Mouse (Mus musculus) CD8-positive naive resting alpha-beta T cell, adult 2 months (primary cell): ENCODE results near the gene Itk.
A peak's percentile ranks its signal among the peaks of the same experiment; 100 is the strongest.
"Not testable (repeated sequence)": the region's sequence is repeated elsewhere in the genome, so short reads cannot be mapped to it uniquely, and the experiment has no call there.

Source experiments
- DNase-seq, 2 experiments: peaks; one replicate each; pipeline ENCODE4 v3.0.0; 2022; ENCODE audit warnings: low read depth in 2 of 2, low spot score in 2 of 2

Itk gene

DNA sequence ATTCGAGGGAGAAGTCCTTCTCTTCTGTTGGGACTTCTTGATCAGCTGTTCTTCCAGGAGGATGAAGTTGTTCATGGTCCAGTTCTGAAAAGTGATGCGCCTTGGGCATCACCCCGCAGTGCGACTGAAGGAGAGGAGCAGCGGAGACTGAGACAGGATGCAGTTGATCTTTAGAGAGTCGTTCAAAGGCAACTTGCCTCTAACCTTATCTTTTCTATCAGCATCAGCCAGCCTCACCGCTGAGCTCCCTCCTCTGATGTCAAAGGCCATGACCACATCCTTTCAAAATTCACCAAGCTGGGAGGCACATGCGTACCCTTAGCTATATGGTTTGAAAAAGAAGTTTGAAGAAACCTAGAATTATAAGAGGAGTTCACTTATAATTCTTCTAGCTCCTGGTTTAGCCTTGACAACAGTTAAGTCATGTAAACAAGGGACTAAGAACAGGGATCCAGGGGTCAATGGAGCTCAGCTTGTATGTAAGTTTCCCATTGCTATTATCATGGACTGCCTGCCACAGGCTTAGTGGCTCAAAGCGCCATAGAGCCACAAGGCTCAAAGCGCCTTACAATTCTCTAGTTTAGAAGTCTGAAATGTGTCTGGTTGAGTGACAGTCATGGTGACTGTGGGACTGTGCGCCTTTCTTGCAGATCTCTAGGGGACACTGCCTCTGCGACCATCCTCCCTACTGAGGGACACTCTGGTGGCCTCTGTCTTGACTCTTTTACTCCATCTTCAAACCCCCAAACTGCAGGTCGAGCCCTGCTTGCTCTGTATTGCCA is at the start of gene Itk:
Gene Itk, minus strand, starts transcription at position 180 of the 782 bp plus-strand sequence.
- DNase-seq = peak; percentile 85 to 87

DNA sequence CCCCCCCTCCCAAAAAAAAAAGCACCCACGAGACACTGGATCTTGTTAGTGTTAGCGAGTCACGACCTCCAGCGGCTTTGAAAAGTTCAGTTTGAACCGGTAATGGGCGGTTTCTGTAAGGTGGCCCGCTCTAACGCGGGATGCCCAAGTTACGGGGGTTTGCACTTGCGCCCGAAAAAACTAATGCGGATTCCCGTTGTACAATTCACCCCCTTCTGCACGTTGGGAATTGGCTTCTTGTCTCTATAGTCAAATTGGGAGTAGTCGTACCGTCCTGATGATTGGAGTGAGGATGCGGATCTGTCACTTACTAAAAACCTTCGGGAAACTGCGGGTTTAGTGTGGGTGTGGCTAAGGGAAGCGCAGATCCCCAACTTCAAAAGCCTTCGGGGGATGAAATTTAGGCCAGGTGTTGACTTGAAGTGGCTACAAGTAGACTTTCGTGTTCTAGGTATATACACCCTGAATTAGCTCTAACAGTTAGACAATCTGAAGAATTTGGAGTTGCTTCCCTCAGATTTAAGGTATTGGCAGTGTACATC is 48.2 kb upstream of the Itk start:
- DNase-seq = peak; percentile 20 to 55

DNA sequence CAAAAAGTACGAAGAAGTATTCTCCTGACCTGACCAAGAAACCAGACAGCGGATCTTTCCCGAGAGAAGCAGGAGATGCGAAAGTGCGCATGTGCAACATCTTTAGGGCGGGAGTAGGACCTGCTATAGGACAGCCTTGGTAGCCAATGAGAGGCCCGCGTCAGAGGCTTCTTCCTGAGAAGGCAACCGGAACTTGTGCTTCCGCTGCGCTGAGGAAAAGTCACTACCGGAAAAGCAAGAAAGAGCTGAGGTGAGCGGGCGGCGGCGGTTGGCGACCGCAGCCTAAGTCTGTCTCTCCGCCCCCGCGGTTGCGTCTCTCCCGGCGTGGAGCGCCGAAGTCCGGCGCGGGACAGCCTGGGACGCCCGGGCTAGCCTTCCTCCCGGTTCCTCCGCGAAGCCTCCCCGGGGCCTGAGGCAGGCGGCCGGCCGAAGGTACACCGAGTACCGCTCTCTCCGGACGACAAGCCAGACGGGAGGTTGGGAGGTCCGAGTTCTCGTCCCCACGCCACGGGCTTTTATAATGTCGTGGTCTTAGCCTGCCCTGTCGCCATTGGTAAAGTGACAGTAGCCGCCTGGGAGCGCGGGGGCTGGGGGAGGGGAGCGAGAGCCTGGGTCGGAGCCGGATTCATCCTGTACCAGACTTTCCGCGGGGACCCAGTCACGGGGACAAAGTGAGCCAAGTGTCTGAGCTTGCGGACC is 47.6 kb upstream of the Itk start, which contains the start of gene Med7:
Gene Med7, plus strand, starts transcription at position 166 of the 699 bp plus-strand sequence.
- peak; percentile 86 to 87 for DNase-seq

DNA sequence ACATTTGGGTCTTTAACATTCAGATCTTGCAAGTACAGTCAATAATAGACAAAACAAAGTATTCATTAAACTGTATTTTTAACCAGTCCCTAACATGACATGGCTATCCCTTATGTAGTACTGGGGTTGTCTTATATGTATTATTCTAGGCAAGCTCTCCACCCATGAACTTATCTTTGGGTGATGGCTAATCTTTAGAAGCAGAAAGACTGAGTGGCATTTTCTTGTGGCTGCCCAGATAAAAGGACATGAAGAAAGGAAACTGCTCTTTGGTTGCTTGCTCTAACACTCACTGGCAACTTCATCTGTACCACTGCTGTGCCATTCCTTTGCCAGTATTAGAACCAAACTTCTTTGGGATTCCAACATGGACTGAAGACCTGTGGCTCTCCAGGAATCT is 46.0 kb upstream of the Itk start:
- DNase-seq = no peak

DNA sequence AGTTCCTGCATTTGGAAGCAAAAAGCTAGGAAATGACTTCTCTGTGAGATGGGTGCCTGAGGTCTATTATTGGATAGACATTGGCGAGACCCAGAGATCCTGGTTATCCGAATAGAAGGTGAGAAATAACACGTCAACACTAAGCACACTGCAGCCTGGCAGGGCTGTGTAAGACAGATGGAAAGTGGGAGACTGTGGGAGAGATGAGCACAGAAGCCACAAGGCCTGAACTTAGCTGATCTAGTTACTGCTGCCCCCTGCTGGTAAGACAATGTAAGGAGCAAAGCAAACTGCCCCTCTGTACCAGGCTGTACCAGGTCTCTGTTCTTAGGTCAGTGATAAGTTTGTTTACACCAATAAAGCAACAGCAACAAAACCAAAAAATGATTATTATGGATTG is 41.8 kb upstream of the Itk start:
- DNase-seq = peak; percentile 79 to 86

DNA sequence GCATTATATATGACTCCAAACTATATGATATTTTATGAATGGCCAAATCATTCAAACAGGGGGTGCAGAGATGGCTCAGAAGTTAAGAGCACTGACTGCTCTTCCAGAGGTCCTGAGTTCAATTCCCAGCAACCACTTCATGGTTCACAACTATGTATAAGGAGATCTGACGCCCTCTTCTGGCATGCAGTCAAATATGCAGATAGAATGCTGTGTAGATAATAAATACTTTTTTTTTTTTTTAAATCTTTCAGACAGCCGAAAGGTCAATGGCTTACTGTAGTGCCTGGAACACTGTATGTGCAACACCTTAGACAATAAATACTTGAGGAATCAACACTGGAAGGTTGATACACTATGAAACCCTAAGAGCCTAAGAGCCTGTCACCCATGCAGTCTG is 40.8 kb upstream of the Itk start:
- DNase-seq = no peak

DNA sequence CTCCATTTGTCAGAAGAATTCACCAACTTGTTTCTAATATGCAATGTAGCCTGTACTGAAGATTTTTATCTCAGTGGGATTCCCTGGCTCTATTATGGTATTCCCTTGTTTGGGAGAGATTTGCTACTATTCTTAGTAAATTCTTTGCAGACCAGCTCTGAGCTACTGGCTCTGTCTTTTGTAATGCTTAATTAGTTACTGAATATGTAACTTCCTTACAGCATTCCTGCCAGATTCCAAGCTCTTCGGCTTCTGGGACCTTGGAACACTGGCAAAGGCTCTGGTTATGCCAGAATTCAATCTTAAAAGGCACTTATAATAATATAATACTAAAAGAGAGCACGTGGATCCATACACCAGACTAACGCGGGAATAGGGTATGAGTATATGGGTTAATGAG is 38.8 kb upstream of the Itk start:
- not testable (repeated sequence) for DNase-seq

DNA sequence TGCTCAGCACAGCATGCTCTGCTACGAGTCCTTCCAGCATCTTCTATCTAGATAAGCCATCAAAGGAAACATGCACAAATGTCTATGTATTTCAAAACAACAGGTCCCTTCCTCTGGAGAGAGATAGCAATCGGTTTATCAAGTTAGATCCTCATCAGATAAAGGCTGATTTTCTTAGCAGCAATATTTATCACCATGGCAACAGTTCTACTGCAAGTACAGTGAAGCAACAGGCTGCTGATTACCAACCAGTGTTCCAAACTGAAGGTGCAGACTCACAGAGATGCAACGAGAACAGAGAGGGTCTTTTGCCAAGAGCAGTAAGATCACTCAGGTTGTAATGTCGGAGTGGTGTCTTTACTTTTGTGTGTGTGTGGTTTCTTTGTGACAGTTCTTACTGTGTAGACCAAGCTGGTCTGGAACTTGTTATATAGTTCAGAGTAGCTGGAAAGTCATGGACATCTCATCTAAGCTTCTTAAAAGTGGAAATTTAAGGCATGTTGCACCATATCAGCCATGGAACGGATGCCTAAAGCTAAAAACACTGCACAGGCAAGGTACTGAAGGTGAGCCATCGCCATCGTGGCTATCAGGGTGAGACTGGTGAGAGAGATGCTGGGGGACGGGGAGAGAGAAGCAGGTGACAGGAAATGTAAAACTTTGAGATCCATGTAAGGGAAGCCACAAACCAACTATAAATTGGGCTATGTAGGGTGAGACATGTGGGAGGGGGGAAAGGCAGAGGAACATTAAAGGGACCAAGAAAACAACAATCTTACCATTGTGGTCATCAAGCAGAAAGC is 32.0 kb upstream of the Itk start:
- peak; percentile 34 to 49 for DNase-seq

DNA sequence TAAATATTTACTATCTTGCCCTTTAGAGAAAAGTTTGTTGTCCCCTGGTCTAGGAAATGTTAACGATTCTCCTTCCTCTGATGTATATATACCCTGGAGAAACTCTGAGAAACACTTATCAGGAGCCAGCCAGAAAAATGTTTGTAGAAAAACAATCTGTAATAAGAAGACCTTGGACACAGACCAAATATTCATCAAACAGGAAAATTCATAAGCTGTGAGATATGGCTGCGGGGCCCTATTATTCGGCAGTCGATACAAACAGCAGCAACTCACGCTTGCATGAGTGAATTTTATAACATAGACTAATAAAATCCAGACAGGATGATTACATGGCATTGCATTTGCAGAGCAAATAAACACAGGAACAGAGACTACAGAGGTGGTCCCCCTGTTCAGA is 29.5 kb upstream of the Itk start:
- no peak for DNase-seq

DNA sequence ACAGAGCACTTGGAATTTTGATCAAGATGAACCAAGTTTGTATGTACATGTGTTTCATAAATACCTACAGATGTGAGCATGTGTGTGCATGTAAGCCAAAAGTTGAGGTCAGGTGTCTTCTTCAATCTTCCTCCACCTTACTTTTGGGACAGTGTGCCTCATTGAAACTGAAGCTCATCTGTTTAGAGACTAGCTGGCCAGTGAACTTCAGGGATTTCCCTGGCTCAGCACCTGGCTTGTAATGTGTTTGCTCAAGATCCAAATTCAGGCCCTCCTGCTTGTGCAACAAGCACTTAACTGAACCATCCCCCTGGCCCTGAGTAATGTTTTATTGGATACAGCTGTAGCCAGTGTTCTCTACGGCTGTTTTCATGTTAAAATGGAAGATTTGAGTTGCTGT is 29.1 kb upstream of the Itk start:
- no peak for DNase-seq

DNA sequence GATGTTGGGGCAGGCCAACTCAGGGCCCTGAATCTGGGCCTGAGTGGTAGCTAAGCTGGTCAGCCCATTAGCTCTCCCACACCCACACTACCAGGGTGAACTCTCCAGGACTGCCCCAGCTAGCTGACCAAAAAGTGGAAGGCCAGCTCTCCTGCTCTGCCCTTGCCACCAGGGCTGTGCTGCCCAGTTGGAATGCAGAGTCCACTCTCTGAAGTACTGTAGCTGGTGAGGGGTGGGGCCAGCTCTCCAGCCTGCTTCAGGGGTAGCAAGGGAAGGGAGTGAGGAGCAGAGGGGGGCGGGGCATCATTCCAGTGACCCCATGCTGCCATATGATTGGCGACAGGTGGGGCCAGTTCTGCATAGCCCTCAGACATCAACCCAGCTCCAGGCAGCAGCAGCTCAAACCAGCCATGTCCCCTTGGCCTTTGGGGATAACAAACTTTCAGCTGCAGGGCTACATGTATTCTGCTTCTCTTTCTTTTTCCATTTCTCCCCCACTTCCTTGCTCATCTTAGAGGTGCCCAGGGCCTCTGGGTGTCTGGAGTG is 20.8 kb upstream of the Itk start:
- DNase-seq = no peak

DNA sequence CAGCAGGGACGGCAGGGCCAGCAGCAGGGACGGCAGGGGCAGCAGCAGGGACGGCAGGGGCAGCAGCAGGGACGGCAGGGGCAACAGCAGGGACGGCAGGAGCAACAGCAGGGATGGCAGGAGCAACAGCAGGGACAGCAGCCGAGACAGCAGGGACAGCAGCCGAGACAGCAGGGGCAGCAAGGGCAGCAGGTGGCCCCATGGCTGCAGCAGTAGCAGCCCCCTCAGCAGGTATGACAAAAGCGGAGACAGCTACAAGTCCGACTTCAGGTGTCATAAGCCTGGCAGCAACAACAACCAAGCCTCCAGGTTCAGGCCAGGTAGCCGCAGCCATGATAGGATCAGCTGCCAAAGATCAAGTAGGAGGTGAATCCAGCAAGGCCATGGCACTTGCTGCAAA is 17.4 kb upstream of the Itk start:
- no peak for DNase-seq

DNA sequence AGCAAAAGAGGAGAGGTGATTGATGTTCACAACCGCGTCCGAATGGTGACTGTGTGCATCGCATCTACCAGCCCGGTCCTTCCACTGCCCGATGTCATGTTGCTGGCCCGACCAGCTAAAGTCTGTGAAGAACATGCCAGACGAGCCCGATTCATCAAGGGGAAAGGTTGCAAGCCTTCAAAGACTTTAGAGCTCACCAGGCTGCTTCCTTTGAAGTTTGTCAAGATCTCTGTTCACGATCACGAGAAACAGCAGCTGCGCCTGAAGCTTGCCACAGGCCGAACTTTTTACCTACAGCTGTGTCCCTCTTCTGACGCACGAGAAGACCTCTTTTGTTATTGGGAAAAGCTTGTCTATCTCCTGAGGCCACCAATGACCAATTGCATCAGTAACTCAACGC is 15.7 kb upstream of the Itk start:
- DNase-seq = peak; percentile 61

DNA sequence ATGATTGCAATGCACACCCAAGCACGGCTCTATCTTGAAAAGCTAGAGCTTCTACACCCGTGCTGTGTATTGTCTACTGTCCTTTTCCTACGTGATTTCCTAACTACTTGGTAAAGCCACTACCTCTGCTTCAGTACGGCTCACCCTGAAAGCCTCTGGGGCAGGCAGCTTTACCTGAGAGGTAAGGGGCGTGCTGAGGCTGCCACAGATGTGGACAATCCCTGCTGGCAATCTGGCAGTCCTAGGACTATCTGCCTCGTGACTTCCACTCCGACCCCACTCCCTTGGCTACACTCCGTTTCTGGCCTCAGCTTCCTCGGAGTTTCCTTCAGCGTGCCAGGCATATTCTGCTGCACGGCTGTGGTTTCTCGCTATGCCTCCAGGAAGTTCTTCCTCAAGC is 12.2 kb upstream of the Itk start:
- DNase-seq = no peak

DNA sequence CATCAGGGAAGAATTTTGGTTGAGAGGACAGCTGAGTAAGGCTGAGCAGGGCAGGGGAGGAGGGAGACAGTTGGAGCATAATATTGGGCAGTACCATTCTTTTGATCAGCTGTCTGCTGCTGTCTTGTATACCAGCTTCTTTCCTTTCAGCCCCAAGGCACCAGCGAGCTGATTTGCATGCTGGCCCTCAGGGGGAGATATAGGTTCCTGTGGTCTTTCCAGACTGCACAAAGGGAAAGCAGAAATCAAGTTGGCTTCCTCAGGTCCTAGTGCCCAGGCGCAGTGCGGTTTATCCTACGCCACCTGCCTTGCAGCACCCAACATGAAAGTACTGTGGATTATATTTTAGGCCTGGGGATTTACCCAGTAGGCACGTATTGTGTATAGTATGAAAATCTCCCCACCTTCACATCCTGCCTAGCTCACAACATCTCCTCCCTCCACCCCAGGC is 9.6 kb upstream of the Itk start:
- DNase-seq = peak; percentile 70 to 73

DNA sequence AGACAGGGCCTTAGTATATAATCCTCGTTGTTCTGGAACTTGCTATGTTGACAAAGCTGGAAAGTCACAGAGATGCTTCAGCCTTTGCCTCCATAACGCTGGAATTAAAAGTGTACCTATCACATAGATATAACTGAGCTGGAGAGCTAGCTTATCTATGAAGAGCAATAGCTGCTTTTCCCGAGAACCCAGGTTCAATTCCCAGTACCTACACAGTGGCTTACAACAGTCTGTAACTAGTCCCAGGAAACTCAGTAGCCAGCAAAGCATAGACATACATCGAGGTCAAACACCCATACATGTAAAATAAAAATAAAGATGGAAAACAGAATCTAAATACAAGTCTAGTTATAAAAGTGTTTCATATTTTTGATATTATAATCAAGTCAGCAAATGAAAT is 9.2 kb upstream of the Itk start:
- no peak for DNase-seq

DNA sequence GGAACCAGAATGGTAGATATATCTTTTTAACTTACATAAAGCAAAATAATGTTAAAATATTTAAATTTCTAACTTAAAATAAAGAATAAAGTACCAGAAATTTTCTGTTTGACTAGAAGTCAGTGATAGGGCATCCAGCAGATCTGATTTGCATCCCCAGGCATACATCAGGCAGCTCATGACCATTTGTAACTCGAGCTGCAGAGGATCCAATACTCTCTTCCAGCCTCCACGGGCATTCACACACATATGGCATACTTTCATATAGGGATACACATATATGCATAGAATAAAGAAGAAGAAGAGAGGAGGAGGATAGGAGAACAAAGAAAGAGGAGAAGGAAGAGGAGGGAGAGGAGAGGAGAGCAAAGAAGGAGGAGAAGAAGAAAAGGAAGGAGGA is 8.6 kb upstream of the Itk start:
- DNase-seq = no peak

DNA sequence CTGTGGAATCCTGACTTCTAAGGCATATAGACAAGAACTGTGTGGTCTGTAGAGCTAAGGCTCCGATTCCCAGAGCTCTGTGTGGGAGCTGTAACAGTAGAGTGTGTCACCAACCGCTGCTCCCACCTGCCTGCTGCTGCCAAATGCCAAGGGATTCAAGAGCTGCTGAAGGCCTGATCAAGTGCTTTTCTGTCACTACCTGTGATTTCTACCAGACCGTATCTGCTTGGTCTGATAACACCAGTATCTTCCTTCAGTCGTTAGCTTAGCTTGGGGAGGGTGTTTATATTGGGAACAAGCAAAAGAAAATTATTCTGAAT is 7.5 kb upstream of the Itk start:
- DNase-seq = no peak

DNA sequence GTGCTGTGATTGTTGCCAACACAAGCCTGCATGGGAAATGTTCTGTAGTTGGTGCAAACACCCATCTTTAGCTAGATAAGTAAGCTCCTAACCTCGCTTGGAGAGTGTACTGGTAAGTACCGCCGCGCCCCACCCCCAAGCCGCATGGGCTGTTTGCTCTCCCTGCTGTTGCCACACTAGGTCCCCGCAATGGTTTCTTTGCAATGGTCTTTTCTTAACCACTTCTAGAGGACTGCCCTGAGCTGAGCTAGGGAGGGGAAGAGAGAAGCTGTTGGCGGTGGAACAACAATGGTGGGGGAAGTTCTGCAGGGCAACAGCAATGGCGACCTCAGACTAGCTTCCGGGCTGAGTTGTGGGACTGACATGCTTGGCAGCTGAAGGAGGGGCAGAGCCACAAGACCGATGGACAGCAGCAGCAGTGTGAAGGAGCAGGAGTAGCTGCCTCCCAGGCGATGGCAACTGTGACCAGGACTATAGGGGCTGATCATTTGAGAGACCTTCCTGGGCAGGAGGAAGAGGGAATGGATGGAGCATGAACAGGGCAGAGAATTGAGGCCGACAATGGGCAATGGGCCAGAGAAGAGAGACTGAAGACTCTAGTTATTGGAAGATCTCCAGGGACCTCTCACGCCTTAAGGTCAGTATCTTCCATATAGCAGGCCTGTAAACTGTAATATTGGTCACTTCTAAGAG is 7.0 kb upstream of the Itk start, which contains the start of gene Fam71b:
Gene Fam71b, plus strand, starts transcription at position 393 of the 693 bp plus-strand sequence.
- peak in 1 of 2 experiments; percentile 54 for DNase-seq

DNA sequence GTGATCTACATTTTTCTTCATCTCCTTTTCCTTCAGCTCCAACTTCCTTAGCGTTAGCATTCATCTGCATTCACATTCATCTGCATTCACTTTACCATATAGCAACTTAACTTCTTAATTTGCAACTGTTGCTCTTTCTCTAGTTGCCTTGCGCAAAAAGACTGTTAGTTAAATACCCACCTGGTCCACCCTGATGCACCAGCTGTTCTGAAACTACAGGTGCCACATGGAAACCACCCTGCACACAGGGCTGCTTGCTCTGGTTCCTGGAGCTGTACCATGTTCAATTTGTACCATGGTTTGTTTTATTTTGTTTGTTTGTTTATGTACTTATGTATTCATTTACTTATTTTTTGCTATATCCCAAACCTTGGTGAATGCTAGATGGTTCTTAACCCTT is 6.4 kb upstream of the Itk start:
- DNase-seq = no peak

DNA sequence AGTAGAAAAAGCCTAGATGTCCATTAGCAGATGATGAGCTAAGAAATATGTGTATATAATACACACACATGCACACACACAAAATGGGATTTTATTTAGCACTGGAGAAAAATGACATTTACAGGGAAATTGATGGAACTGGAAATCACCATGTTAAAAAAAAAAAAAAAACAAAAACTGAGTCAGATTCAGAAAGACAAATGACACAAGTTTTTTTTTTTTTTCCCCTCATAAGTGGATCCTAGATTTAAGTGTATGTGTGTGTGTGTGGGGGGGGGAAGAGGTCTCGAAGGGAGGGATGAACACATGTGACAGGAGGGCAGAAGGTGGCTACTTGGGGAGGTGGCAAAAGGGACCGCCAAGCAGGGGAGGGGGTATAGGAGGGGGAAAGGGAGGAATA is 5.8 kb upstream of the Itk start:
- no peak for DNase-seq
